Mouse (Mus musculus) spleen, embryonic (tissue): ENCODE data around the gene Pdgfb.

ENCODE experiments used
- CTCF ChIA-PET: fragments of 350-600 bp; sonication (Branson Sonifier 250); formaldehyde crosslinking; loops from one replicate; lab custom pipeline; 2022; lab: Charles Lee

Gene Pdgfb

DNA sequence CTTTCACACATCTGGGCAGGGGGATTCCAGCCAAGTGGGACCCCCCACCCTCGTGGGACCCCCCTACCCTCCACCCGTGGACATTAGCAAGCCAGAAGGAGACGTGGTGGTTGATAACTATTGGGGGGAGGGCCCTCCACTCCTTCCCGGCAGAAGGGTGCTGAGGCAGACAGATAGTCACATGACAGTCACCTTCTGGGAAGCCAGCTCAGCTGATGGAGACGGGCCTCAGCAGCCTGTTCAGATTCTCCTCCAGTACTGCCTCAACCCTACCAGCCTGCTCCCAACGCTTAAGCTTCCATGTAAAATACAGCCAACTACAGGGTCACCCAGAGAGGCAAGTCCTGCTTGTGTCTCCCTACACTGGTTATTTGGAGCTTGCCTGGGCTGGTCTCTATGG lies 3.6 kb downstream of the Pdgfb start:
- CTCF ChIA-PET = interaction anchor here (0.5 kb wide), 1 partner anchor 1324 kb away, joined by 3 read pairs; no protein-coding TSS in a partner anchor

DNA sequence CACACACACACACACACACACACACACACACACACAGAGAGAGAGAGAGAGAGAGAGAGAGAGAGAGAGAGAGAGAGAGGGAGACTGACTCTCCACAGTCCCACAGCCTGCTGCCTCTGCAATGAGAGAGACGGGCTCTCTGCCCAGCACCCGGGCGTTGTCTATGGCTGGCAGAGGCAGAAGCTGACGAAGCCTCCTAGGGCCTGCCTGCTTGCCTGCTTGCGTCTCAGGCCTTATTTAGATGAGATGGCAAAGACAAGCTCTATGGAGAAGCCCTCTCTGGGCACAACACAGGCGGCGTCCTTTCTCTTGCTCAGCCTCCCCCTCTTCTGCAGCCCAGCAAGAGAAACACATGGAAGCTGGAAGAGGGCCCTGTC lies 4.6 kb downstream of the Pdgfb start:
- CTCF ChIA-PET = interaction anchor here (0.7 kb wide), 1 partner anchor 17 kb away, joined by 7 read pairs; no protein-coding TSS in a partner anchor

DNA sequence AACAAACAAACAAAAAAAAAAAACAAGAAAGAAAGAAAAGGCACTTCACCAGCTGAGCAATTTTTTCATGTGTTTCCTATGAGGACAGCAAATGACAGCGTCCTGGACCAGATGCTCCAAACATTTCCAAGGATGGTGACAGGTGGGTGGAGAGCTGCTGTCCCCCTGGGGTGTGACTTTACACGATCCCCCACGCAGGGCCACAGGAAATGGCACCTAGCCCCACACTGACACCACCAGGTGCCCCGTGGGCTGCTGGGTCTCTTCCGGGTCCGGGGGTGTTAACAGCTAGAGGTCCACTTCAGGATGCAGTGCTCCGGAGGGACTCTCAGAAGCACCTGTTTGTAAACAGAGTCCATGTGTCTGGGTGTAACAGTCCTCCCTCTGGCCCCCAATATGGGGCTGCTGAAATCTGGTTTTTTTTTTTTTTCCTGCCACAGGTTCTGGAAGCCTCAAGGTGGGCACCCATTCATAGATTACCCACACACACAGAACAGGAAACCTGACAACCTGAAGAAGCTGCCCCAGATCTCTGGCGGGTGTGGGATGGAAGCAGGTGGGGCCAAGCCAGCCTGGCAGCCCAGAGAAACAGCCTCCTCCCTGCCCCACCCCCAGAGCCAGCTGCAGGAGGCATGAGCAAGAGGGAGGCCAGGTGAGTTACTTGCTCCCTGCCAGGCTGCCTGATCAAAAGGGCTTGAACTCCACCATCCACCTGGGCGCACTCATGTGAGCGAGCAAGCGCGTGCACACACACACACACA lies 5.2 kb downstream of the Pdgfb start:
- CTCF ChIA-PET = interaction anchor here (0.6 to 0.7 kb wide), 2 partner anchors 16 to 67 kb away, joined by 3 to 7 read pairs; no protein-coding TSS in a partner anchor

DNA sequence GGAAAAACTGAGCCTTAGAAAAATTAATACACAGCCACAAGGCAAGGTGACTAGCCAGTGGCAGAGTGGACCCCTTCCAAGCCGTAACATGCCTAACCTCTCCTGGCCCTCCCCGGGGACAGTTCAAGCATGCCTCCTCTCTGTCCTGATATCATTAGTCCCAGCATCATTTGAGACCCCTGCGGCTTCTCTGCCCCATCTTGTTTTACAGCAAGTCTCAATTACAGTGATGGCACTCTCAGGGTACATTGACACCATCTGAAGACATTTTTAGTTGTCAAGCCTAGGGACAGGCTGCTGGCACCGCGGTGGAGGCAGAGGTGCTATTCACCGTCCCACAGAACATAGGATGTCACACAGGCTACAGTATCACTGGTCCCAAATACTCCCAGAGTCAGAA lies 6.3 kb downstream of the Pdgfb start:
- CTCF ChIA-PET = no interaction called here

DNA sequence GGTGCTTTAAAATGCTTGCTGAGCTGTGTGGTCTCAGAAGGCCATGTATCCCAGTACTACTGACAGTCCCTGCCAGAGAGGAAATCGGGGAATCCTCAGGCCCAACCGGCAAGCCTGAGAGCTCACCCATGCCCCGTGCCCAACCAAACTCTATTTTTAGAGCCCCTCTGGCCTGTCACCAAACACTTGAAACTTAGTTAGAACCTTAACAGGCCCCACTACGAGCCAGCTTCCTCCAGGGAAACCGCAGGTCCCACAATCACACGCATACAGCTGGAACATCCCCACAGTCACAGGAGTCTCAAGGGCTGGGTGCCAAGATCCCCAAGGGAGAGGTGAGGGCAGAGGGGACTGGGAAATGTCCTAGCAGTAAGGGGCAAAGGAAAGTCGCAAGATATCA lies 8.6 kb downstream of the Pdgfb start:
- CTCF ChIA-PET = no interaction called here

DNA sequence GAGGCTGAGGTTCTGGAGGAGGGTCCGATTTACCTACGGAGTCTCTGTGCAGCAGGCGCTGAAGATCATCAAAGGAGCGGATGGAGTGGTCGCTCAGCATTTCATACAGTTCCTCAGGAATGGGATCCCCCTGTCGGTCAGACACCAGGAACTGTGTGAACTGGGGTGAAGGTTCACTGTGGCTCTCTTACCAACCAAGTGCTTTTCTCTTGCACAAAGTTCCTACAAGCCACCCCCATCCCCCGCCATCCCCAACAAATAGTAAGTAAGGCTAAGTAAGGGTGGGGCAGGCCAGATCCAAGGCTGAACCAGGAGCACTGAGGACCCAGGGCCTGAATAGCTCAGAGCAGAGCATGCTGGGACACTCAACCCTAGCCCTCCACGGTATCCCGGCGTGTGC lies 9.3 kb downstream of the Pdgfb start:
- CTCF ChIA-PET = no interaction called here

DNA sequence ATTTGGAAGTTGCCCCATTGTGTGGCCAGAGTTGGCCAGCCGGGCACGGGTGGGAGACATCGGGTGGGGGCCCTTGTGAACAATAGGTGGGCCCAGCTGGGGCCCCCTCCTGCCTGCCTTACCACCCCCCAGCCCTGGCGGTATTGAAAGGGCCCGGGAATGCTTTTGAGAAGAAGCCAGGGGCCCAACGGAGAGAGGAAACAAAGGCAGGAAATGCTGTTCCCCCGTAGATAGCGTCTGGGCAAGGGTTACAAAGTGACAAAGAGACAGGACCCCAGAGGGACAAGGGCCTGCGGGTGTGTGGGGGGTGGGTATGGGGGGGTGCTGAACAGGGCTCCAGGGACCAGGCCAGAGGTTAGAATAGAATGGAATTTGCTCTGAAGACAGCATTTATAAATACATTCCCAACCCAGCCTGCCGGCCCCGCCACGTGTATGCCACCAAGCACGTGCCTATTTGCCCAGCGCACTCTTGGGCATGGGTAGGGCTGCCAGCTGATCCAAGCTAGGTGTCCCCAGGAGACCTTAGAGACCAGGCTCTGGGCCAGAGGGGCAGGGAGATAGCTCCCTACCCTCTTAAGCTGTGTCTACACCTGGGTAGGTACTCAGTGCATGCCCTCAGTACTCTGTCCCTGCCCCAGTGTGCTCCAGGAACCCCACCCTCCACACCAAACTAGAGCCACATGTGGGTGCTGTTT lies 10.0 kb downstream of the Pdgfb start:
- CTCF ChIA-PET = interaction anchor here (0.7 kb wide), 1 partner anchor 84 kb away, joined by 3 read pairs; no protein-coding TSS in a partner anchor

DNA sequence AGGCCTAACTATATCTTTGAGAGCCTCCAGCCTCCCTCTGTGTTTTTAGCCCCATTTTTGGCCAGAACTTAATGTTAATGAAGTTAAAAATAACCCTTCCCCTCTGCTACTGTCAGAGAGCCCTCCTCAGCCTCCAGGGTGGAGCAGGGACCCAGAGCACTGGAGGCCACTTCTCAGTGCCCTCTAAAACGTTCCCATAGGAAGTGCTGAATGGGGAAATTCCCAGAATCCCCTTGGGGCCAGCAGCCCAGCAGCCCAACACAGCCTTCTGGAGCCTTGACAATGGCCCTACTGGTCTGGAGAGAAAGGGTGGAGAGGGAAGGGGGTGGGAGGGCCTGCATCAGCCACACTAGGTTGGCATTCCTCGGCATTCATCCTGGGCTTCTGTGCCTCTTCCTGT lies 11.2 kb downstream of the Pdgfb start:
- CTCF ChIA-PET = no interaction called here

DNA sequence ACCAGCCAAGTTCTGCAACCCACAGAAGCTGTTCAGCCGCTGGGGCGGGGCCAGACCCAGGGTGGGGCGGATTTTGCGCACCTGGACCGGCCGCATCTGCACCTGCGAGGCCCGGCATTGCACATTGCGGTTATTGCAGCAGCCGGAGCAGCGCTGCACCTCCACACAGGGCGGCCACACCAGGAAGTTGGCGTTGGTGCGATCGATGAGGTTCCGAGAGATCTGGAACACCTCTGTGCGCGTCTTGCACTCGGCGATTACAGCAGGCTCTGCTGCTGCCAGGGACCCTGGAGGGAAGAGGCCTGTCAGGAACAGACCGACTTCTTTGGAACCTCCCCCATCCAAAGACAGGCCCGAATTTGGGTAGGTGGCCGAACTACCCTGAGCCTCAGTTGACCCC lies 13.2 kb downstream of the Pdgfb start:
- CTCF ChIA-PET = no interaction called here

DNA sequence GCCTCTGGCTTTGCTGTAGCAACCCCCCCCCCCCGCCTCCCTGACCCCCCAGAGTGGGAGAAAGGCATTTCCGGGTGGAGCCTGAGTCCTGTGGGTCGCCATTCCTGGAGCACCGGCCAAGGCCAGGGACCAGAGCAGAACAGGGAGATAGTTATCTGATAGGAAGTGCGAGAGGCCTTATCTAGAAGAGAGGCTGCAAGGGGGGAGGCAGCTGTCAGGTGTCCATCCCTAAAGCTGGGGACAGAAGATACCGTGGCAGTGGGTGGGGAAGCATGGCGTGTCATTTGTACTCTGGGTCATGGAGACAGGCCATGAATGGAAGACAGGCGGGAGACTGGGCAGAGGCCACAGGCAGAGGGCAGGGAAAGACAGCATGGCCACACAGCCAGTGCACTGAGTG lies 14.1 kb downstream of the Pdgfb start:
- CTCF ChIA-PET = interaction anchor here (0.6 kb wide), 1 partner anchor 541 kb away, joined by 3 read pairs; no protein-coding TSS in a partner anchor

DNA sequence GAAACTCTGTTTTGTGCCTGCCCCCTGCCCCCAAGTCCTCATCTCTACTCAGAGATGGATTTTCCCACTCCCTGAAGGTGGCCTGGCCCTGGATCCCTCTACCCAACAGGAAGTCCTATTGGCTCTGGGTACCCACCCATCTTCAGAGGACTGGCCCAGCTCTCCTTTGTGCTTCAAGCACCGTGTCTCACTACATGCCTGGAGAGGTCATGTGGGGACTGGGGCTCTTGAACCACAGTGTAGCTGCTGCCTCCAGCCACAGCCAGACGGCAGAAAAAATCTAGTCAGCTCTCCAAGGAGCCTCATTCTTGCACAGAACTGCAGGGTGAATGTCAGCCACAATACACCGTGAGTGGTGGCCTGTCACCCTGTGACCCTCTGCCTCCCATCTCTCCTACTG lies 16.8 kb downstream of the Pdgfb start:
- CTCF ChIA-PET = interaction anchor here (0.6 kb wide), 1 partner anchor 68 kb away, joined by 3 read pairs; no protein-coding TSS in a partner anchor

DNA sequence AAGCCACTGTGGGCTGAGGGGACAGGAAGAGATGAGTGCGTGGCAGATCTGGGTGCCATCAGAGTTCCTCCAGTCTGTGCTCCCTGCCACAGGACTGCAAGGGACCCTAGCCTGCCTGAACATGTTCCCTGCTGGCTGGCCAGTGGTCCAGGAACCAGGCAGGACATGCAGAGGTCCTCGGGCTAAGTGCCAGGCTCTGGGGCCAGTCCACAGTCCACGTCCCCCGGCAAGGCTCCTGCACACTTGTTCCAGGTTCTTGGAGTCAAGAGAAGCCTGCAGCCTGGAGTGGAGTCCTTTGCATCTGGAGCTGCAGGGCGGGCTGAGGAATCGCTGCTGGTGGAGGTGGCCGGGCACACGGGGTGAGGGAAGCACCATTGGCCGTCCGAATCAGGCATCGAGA lies 18.0 kb downstream of the Pdgfb start:
- CTCF ChIA-PET = no interaction called here

DNA sequence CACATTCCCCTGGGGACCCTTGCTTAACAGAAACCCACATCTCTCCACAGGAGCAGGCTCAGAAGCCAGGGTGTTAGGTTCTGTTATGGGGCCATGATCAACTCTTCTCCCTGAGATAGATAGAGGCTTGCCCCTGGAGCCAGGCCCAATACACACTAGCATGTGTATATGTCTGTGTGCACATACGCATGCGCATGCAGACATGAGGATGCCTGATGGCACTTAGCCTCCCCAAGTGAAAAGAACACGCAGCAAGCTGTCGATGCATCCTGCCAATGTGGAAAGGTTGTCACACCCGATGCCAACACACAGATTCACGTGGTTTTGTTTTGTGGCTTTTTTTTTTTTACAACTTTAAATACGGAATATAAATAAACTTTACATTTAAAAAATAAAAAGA lies 19.2 kb downstream of the Pdgfb start:
- CTCF ChIA-PET = no interaction called here

DNA sequence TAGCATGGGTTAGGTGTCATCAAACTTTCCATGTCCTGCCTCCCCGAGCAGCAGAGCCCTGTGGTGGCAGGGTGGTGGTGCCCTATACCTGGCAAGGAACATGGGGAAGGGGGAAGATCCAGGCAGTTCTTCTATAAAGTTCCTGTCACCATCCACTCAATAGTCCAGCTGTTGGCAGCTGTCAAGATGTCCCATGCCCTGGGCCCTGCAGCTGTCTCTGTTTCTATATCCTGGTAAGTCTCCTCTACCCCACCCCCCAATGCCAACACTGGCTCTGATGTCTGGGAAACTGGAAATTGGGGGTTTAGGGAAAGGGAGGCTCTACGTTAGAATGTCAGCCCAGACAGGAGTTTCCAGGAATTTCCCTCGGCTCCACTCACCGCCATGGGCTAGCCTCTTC lies 20.2 kb downstream of the Pdgfb start:
- CTCF ChIA-PET = no interaction called here

DNA sequence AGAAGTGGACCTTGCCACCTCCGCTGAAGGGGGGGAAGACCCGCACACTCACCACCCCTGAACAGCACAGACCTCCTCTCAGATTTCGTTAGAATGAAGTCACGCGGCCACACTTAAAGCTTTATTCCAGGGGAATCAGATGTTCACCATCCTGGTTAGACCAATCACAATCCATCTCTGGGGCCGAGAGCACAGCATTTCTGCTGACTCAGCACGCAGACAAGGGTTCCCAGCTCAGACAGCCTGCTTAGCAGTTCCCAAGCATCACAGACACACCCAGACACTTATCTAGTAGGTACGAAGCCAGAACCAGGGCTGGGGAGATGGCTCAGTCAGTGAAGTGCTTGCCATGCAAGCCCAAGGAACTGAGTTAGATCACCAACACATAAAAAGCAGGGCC lies 28.6 kb downstream of the Pdgfb start:
- CTCF ChIA-PET = interaction anchor here (0.6 kb wide), 1 partner anchor 359 kb away, joined by 4 read pairs; no protein-coding TSS in a partner anchor

DNA sequence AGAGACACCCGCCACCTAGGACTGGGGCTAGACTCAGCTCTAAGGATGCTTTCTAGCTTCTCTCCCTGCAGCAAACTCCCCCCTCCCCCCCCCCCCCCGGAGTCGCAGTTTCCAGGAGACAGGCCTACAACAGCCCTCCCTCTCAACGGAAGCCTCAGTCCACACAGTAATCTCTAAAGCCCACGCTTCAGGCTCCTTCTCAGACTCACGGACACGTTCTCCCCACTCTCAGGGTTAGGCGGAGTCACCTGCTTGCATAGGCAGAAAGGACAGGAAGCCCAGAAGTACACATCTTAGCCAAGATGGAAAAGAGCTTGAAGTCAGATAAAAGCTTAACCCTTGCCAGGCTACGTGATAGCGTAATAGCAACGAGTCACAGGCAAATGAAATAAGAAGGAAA lies 29.3 kb downstream of the Pdgfb start:
- CTCF ChIA-PET = no interaction called here

DNA sequence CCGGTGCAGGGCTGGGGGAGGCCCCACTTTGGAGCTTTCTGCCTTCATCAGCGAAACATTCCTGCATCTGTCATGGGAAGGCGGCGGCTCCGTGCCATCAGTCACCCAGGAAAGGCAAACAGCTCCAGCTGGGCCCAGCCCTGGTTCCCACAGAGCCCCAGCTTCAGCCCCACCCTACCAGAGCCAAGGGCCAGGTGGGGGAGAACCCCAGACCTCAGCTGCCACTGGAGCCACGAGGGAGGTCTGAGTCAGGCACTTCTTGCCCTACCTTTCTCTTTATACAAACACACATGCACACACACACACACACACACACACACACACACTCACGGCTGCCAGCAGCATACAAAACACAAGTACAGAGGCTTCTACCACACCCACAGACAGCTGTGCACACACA lies 30.6 kb downstream of the Pdgfb start:
- CTCF ChIA-PET = no interaction called here

DNA sequence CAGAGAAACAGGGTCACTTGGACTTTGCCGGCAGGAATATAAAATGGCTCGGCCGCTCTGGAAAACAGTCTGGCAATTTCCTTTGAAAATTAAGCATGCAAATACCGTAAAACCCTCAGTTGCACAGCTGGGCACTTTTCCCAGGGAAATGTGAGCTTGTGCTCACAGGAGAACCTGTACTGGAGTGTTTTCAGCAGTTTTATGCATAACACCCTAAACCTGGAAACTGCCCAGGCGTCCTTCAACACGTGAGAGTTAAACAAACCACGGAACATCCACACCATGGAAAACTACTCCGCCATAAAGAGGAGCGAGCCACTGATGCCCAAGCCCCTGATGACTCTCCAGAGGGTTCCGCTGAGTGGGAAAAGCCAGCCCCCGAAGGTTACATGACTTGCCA lies 34.1 kb downstream of the Pdgfb start:
- CTCF ChIA-PET = interaction anchor here (0.7 kb wide), 1 partner anchor 750 kb away, joined by 3 read pairs; no protein-coding TSS in a partner anchor

DNA sequence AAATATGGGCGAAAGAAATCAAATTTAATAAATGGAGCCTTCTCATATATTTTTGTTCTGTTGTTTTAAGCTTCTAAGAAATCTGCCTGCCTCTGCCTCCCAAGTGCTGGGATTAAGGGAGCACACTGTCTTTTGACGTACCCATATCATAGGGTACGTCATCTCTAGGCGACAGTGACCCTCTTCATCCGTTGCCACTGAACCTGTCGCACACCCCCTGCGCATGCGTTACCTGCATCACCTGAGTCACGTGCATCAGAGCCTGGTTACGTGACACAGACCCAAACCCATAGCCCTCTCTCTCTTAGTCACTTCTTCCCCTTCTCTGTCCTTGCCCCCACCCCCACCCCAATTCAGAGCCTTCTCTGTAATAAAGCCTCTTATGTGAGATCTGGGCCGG lies 42.6 kb downstream of the Pdgfb start:
- CTCF ChIA-PET = no interaction called here

DNA sequence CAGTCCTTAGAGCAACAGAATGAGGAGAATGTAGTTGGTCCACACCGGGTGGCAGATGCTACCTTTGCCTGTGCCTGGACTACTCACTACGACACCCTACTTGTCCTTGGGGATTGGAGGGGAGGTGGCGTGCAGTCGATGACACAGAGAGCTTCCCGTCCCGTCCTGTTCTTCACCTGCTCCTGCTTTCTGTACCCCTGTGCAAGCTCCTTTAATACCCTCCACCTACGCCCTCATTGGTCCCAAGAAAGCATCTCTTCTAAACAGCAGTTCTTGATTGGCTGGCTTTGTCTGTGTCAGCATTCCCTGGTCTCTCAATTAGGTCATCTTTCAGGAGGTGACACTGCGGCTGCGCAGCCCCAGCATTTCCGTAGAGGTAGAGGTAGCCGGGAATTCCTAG lies 43.8 kb downstream of the Pdgfb start, which contains the start of gene Cbx7:
Gene Cbx7 (minus strand): TSS at position 180 of the 400 bp plus-strand sequence.
- CTCF ChIA-PET = no interaction called here

DNA sequence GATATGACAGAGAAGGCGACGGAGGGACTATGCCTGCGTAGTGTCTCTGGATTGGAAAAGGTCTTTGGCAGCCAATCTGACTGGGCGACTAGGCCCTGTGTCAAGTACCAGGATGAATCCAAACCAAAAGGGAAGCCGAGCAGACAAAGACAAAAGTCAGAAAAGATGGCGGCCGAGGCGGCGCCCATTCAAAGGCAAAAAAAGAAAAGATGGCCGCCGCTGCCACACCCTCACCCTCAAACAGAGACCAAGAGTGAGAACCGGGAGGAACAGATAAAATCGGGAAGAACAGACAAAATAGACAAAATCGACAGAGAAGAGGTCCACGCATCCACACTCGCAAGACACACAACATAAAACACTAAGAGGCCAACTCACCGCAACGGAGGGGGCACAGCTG lies 44.3 kb downstream of the Pdgfb start:
- CTCF ChIA-PET = no interaction called here

DNA sequence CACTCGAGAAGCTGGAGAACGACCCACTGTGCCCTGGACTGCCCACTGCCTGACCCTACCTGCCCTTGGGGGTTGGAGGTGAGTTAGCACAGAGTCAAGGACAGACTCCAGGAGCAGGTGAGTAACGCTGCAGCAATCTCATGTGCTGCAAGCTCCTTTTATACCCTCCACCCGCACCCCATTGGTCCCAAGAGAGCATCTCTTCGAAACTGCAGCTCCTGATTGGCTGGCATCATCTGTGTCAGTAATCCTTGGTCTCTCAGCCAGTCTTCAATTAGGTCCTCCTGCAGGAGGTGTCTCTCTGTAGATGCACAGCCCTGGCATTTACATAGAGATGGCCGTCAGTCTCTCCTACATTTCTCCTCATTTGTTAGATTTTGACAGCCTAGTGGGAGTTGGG lies 47.4 kb downstream of the Pdgfb start:
- CTCF ChIA-PET = no interaction called here

DNA sequence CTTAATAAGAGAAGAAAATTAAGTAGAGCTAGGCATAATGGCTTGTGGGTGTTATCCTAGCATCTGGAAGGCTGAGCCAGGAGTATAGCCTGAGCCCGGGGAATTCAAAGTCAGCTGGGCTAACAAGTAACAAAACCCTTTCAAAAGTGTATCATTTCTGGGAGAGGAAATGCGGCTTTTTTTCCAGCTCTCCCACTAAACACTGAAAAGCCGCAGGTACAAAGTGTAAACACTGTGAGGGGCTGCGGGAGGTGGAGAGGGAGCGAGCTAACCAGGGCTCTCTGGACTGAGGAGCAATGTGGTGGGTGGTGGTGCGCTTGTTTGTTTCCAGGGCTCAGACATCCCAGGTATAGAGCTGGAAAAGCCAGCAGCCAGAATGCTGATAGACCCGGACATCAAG lies 50.4 kb downstream of the Pdgfb start:
- CTCF ChIA-PET = no interaction called here
